Mouse (Mus musculus) E14TG2a.4 (cell line): ENCODE data around the gene Gm15155.

ENCODE experiments used
- H3K27me3 ChIP-seq: 2 replicates; pipeline ENCODE4 v1.6.1; 2014; ENCODE audit warnings: low read length, control low read depth; ENCODE audit not compliant: insufficient read depth
- H3K36me3 ChIP-seq: 2 replicates; pipeline ENCODE4 v1.6.1; 2014; ENCODE audit warnings: low read length, control low read depth; ENCODE audit not compliant: insufficient read depth
- H3K4me1 ChIP-seq: replicated peaks from 2 replicates; pipeline ENCODE4 v1.6.1; 2014; ENCODE audit warnings: low read depth, low read length, control low read depth
- H3K4me3 ChIP-seq: replicated peaks from 2 replicates; pipeline ENCODE4 v1.5.1; 2014; ENCODE audit warnings: mild to moderate bottlenecking, low read length
- H3K9me3 ChIP-seq: 2 replicates; pipeline ENCODE4 v1.6.1; 2014; ENCODE audit warnings: low read length, control low read depth
- CTCF ChIP-seq: conservative IDR thresholded peaks from 2 replicates; pipeline ENCODE4 v1.5.1; 2014; ENCODE audit warnings: low read length
- NANOG ChIP-seq: IDR thresholded peaks from 2 replicates; pipeline ENCODE4 v1.6.1; 2014; ENCODE audit warnings: borderline replicate concordance, low read length, mixed read lengths
- POU5F1 ChIP-seq: IDR thresholded peaks from 2 replicates; pipeline ENCODE4 v1.6.1; 2014; ENCODE audit warnings: low read length, borderline replicate concordance

Gm15155 gene

GRCm38 (mm10) chrX:155624341-155624841 is at the start of gene Gm15155:
Gene Gm15155, plus strand, starts transcription at chrX:155624741.
- Histone ChIP-seq H3K9me3 (no peaks in the 10 kb centered on the region), H3K4me1 (no peaks in the 10 kb centered on the region), H3K4me3 (peak within 1 kb of the TSS; percentile 77), H3K36me3 (no peaks in the 10 kb centered on the region), H3K27me3 (peaks cover 41% of the 10 kb centered on the region)
- no peak for TF ChIP-seq CTCF

DNA sequence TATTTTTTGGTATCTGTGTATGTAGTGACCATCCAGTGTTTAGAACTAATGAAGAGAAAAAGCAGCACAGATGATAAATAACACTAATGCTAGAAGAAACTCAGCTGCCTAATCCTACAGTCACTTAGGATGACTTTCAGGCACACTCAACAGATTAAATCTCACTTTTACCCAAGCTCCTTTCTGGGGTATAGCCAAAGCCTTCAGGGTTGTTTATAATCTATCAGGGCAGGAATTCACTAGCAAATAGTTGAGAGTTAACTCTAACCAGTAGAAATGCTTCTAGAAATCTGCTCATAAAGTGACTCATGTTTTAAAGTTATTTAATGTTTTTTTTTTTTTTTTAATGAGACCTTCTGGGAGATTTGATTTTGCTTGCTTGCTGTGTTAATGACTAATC is 44.8 kb upstream of the Gm15155 start:
- H3K9me3 ChIP-seq = no peaks in the 10 kb centered on the region

GRCm38 (mm10) chrX:155584586-155584985 is 40.0 kb upstream of the Gm15155 start:
- H3K4me1 ChIP-seq = no peaks in the 10 kb centered on the region
- no peaks in the 10 kb centered on the region for H3K36me3 ChIP-seq
- H3K4me3 ChIP-seq = no peak overlapping the region
- H3K27me3 ChIP-seq = no peaks in the 10 kb centered on the region
- TF ChIP-seq NANOG = no peak
- TF ChIP-seq POU5F1 = no peak
- no peak for TF ChIP-seq CTCF
- H3K9me3 ChIP-seq = no peaks in the 10 kb centered on the region

More for the DNA sequence above, 44.8 kb upstream of the Gm15155 start:
- TF ChIP-seq NANOG (no peak), POU5F1 (no peak), CTCF (no peak)
- Histone ChIP-seq H3K36me3 (no peaks in the 10 kb centered on the region), H3K27me3 (no peaks in the 10 kb centered on the region), H3K4me3 (no peak overlapping the region), H3K4me1 (no peaks in the 10 kb centered on the region)

DNA sequence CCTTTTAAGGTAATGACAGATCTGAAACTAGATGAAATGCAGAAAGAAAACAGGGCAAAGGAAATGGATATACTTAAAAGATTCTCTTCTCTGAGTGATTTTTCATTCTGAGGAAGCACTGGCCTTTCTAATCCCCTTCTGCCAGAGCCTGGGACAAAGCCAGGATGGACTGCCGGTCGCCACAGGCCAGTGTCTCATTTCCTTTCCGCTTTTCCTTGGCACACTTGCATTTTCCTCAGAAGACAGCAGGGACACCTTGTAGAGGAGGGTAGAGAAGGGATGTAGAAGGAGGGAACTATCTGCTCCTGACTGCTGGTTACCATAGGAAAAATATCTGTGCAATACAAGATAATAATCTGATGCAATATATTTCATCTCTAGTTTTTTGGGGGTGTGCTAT is 33.1 kb upstream of the Gm15155 start:
- no peaks in the 10 kb centered on the region for H3K36me3 ChIP-seq
- TF ChIP-seq CTCF = no peak
- no peaks in the 10 kb centered on the region for H3K9me3 ChIP-seq
- H3K4me1 ChIP-seq = no peaks in the 10 kb centered on the region
- H3K27me3 ChIP-seq = no peaks in the 10 kb centered on the region
- H3K4me3 ChIP-seq = no peak overlapping the region

GRCm38 (mm10) chrX:155592467-155592866 is 32.1 kb upstream of the Gm15155 start:
- Histone ChIP-seq H3K27me3 (no peaks in the 10 kb centered on the region), H3K9me3 (no peaks in the 10 kb centered on the region), H3K4me3 (no peak overlapping the region), H3K4me1 (no peaks in the 10 kb centered on the region), H3K36me3 (no peaks in the 10 kb centered on the region)
- TF ChIP-seq CTCF = no peak
- no peak for TF ChIP-seq NANOG
- no peak for TF ChIP-seq POU5F1

- TF ChIP-seq CTCF (no peak), NANOG (peak; percentile 77; the same call in 1 of the 2 replicates)
- no peak overlapping the region for H3K4me3 ChIP-seq
- no peaks in the 10 kb centered on the region for H3K27me3 ChIP-seq
- H3K9me3 ChIP-seq = no peaks in the 10 kb centered on the region
- H3K36me3 ChIP-seq = no peaks in the 10 kb centered on the region
- H3K4me1 ChIP-seq = no peaks in the 10 kb centered on the region
Measured at GRCm38 (mm10) chrX:155594685-155595084, 29.9 kb upstream of the Gm15155 start.

DNA sequence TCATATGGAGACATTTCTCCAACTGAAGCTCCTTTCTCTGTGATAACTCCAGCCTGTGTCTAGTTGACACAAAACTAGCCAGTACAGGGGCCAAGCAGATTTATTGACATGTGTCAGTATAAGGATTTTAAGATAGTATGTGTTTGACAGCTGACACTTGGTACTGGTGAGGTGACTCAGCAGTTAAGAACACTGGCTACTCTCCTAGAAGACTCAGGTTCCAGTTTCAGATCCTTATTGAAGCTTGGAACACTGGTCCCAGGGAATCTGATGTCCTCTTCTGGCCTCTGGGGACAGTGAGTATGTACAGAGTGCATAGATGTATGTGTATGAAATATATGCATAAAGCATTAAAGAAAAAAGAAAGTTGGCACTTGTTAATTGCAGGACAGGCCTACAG is 28.2 kb upstream of the Gm15155 start:
- H3K4me1 ChIP-seq = no peaks in the 10 kb centered on the region
- H3K36me3 ChIP-seq = no peaks in the 10 kb centered on the region
- H3K27me3 ChIP-seq = no peaks in the 10 kb centered on the region
- H3K9me3 ChIP-seq = no peaks in the 10 kb centered on the region
- no peak overlapping the region for H3K4me3 ChIP-seq
- no peak for TF ChIP-seq NANOG
- no peak for TF ChIP-seq POU5F1
- TF ChIP-seq CTCF = no peak

- Histone ChIP-seq H3K27me3 (no peaks in the 10 kb centered on the region), H3K4me3 (no peak overlapping the region), H3K4me1 (no peaks in the 10 kb centered on the region), H3K36me3 (no peaks in the 10 kb centered on the region), H3K9me3 (no peaks in the 10 kb centered on the region)
- no peak for TF ChIP-seq NANOG
- no peak for TF ChIP-seq CTCF
- no peak for TF ChIP-seq POU5F1
Measured at GRCm38 (mm10) chrX:155601196-155601595, 23.3 kb upstream of the Gm15155 start.

DNA sequence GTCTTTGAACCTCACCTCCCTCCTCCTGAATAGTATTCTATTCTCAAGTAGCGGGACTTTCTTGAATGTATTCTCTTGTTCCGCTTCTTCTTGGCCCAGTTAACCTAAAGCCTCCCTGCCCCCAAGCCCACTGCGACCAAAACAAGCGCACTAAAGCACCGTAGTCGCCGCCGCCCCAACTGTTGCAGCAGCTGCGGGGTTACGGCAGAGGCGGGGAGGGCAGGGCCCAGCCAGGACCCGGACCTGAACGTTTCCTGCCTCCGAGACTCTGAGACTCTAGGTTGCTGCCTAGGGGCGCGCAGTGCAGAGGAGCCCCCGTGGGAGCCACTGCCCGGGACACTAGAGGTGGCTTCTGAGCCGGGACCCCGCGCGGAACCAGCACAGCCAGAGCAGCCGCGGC is 2.0 kb upstream of the Gm15155 start:
- Histone ChIP-seq H3K9me3 (no peaks in the 10 kb centered on the region), H3K27me3 (peaks cover 41% of the 10 kb centered on the region), H3K4me3 (peak overlapping the region; percentile 77), H3K36me3 (no peaks in the 10 kb centered on the region), H3K4me1 (no peaks in the 10 kb centered on the region)
- TF ChIP-seq NANOG = no peak
